Mouse (Mus musculus): ENCODE data around the gene Cdc7.

Gene Cdc7

GRCm38 (mm10) chr5:107025809-107026208, 61.7 kb downstream of the Cdc7 start:
- no peak for DNase-seq

GRCm38 (mm10) chr5:107027616-107028015, 63.5 kb downstream of the Cdc7 start:
- no peak for DNase-seq

- DNase-seq: no peak
These were observed 64.4 kb downstream of the Cdc7 start for GRCm38 (mm10) chr5:107028557-107028956.

- no peak for DNase-seq
These were observed 65.7 kb downstream of the Cdc7 start for GRCm38 (mm10) chr5:107029801-107030200.

- no peak for DNase-seq
These were observed 66.7 kb downstream of the Cdc7 start for GRCm38 (mm10) chr5:107030821-107031220.

Data from cerebellum, adult 18-20 months (tissue).